Mouse (Mus musculus) spleen, embryonic (tissue): ENCODE data around the gene Dkk2.
"Not testable (repeated sequence)": the region's sequence is repeated elsewhere in the genome, so short reads cannot be mapped to it uniquely, and the experiment has no call there.

Source experiments
- CTCF ChIA-PET: fragments of 350-600 bp; sonication (Branson Sonifier 250); formaldehyde crosslinking; loops from one replicate; lab custom pipeline; 2022; lab: Charles Lee

The Dkk2 gene

DNA sequence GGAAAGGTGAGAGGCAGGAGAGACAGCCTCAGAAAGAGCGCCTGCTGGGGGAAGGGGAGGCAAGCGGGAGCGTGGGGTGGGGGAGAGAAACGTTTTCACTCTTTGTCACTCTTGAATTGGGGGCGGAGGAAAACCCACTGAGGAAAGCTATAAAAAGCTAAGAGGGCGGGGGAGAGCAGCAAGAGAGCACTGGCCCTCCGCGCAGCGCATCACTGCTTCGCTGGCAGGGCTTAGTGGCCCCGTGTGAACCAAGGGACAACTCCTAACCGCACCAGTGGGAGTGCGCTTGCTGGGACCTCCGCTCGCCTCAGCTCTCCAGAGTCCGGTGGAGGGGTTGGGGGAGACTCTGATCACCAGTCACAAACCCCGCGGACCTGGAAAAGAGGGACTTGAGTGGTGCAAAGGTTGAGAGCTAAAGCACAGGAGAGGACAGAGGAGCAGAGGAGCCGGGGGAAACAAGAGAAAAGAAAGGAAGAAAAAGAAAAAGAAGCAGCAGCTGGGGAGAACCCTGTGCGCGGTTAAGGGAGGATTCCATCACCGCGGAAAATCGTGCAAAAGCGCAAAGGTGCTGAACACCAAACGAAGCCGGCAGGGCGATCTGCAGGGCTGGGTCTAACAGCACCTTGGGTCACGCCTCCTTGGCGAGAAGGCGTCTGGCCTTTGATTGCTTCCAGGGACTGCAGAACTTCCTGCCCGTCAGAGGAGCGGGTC is at the start of gene Dkk2:
Gene Dkk2 (plus strand): TSS at position 181 of the 711 bp plus-strand sequence.
- CTCF ChIA-PET: no interaction called here

DNA sequence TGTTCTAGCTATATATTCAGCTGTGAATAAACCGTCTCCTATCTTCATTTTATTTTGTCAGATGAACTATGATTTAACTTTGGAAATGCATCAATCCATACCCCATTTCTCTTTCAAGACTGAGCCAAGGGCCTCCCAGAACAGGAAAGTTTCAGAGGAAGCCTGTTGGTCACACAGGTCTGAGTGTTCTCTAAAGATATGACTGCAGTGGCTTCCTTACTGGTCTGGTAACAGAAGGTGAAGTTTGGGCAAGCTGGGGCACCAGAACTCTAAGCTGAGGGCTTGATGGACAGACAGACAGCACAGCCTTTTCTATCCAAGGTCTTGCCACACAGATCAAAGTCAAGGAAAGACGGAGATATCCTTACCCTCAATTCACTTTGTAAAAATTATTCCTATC is 48.4 kb upstream of the Dkk2 start:
- CTCF ChIA-PET: no interaction called here

DNA sequence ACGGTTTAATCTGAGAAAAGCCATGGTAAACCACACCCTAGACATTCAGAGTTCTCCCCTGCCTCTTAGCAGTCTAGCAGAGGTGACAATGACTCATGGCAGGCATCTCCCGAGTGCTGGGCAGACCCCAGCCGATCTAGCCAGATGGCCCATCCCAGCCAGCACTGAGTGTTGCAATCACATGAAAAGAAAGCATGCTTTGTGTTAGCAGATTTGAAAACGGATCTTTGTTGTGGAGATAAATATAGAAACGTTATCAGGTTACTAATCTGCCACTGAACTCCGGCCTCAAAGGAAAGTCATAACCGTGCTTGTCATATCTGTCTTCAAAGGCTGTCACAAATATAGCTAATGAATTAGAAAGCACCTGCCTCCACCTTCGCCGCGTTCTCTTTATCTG is 47.4 kb upstream of the Dkk2 start:
- CTCF ChIA-PET: no interaction called here

DNA sequence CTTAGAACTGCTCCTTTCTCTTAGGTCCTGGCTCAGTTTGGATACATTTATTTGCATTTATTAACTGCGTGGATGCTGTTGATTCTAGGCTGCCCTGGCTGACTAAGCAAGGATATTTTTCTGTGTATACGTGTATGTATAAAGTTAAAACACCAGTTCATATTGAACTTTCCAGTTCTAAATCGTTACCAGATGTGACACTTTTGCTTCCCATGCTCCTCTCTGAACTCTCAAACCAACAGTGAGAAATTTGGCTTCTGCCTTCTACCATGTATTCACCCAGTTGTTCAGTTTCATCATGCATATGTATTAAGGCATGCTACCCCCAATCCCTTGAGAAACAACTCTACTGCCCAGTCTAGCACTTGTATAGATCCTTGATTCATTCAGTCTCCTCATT is 45.0 kb upstream of the Dkk2 start:
- CTCF ChIA-PET: no interaction called here

DNA sequence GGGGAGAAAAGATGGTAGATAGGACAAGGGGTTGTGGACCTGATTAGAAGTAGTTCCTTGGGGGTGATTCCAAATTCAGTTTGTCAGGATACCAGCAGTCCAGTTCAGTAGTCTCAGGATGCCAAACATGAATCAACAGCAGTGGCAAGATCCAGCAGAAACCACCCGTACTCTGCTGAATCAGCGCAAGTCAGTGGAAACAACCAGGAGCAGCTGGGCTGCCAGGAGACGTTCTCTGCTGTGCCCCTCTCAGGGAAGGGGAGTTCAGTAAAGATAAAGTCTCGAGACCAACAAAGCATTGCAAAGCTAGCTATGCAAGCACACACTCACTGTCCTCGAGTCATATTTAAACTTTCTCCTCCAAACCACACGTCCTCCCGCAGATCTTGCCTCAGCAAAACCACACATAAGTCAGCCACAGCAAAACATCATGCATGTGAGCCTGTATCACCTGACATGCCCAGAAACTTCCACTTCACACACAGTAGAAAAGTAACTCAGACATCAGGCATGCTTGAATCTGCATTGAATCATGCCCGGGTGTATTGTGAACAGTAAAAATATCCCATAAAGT is 34.1 kb upstream of the Dkk2 start:
- CTCF ChIA-PET: interaction anchor here (0.6 kb wide), 1 partner anchor 312 kb away, joined by 3 read pairs; no protein-coding TSS in a partner anchor

DNA sequence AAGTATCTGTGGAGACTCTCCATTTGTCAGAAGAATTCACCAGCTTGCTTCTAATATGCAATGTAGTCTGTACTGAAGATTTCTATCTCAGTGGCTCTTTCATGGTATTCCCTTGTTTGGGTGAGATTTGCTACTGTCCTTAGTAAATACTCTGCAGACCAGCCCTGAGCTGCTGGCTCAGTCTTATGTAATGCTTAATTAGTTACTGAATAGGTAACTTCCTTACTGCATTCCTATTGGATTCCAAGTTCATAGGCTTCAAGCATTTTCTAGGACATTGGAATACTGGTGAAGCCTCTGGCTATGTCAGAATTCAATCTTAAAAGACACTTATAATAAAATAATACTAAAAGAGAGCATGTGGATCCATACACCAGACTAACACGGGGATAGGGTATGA is 22.3 kb upstream of the Dkk2 start:
- CTCF ChIA-PET: not testable (repeated sequence)

DNA sequence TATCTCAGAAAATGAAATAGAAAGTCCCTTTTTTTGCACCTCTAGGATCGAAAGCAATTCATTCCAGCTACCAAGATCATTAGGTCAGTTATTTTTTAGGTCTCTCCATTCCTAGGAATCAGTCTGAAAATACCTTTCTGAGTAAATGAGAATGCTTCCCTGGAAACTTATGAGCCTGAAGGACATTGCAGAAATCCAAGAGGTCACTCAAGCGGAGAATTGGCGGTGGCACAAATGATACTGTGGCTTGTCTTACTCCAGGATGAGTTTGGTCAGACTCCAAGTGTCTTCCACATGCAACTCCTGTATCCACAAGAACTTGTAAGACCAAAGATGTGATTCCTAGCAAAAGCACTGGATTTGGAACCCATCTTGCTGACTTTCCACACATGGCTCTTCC is 21.7 kb upstream of the Dkk2 start:
- CTCF ChIA-PET: no interaction called here

DNA sequence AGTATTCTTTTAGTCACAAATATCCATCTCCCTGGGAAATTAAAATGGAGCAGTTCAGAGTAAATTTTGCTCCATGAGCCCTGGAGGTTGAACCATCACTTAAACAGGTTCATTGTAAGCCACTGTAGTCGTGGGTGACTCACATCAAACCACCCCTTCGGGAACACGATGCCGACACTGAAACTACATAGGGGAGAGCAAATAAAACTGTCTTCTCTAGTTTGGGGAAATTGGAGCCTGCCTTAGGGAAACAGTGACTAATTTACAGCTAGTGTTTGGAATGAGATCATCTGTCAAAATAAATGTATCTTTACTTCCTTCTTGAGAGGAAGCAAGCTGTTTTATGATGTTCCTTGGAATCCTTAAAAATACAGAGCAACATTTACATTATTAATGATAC is 21.1 kb upstream of the Dkk2 start:
- CTCF ChIA-PET: no interaction called here

DNA sequence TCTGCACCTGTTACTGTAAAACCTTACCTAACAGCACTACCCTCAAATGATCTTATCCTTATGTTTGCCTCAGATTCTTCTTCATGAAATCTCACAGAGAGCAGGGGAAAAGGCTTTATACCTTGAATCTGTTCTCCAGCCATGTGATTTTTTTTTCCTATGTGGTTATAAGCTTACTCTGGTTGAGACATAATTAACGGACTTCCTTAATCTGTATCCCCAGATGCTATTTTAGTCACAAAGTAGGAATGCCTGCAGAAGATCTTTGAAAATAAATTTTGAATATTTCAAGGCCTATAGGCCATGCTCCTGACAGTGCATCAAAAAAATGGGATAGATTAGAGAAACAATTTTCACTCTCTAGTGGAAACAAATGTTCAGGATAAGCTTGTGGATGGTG is 20.2 kb upstream of the Dkk2 start:
- CTCF ChIA-PET: interaction anchor here (0.7 kb wide), 1 partner anchor 14 kb away, joined by 3 read pairs; no protein-coding TSS in a partner anchor

DNA sequence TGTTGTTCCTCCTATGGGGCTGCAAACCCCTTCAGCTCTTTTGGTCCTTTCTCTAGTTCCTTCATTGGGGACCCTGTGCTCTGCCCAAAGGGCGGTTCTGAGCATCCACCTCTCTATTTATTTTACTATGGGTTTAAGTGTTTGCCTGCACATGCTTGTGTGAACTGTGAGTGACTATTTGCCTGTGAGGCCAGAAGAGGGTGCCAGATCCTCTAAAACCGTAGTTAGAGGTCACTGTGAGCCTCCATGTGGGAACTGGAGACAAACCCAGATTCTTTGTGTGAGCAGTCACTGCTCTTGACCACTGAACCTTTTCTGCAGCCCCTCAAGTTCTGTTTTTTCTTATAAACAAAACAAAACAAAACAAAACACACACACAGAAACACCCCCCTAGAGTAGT is 14.1 kb upstream of the Dkk2 start:
- CTCF ChIA-PET: no interaction called here

DNA sequence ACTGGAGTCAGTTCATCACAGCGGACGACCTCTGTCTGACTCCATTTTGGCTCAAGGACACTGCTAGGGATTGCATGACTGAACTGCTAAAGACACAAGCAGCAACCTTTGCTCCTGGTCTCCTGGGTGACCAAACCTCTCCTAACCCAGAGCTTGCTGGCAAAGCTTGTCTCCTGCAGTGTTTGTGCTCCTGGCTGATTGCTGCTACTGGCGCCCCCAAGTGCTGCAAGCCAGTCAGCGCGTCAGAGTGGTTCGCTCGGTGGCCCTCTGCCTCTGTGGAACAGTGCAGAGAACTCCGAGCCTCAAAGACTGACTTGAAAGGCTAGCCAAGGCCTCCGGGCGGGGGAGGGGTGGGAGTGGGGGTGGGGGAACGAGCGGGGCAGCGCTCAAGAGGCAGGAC is 1.1 kb upstream of the Dkk2 start:
- CTCF ChIA-PET: no interaction called here

DNA sequence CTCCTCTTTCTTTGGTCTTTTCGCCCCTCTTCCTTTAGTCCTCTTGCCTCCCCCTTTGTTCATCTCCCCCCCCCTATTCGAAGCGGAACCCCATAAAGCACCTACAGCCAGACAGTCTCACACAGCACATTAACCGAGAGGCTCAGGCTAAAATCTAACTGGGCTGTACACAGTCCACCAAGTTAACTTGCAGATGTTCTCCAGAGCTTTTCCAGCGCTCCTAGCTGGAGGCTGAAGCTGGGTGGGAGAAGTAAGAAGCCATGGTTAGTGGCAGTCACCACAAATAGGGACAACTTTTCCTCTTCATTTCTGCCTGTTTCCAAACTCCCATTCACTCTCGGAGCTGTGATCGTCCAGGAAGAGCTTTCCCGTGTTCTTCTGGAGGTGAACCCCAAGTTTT is 412 bp upstream of the Dkk2 start:
- CTCF ChIA-PET: no interaction called here

DNA sequence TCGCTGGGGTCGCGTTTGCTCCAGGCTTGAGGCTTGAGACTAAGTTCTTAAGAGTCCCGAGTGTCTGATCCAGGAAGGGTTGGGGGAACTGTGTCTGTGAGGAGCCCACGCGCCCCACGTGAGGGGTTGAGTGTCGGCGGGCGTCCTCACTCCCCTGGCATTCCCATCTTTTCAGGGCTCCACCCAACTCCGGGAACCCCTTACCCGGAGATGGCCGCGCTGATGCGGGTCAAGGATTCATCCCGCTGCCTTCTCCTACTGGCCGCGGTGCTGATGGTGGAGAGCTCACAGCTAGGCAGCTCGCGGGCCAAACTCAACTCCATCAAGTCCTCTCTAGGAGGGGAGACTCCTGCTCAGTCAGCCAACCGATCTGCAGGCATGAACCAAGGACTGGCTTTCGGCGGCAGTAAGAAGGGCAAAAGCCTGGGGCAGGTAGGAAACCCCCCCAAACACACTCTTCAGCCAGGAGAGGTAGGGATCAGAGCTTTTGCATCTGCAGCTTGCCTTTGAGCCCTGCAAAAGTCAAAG is 795 bp downstream of the Dkk2 start:
- CTCF ChIA-PET: no interaction called here

DNA sequence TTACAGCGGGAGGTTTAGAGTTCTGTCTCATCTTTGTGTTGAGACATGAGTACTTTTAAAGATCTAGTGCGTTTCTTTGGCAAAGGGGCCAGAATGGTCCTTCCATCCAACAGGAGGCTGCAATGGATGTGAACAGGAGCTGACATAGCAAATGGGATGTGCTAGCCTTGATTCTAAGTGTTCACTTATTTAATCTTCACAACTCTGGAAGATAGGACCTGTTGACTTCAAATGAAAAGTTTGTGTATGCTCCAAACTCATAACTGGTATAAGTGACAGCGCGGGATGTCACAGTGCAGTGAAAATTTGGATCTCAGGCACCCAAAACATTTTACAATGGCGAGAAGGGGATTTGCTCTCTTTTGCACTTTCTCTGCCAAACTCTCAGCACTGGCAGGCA is 1.4 kb downstream of the Dkk2 start:
- CTCF ChIA-PET: no interaction called here

DNA sequence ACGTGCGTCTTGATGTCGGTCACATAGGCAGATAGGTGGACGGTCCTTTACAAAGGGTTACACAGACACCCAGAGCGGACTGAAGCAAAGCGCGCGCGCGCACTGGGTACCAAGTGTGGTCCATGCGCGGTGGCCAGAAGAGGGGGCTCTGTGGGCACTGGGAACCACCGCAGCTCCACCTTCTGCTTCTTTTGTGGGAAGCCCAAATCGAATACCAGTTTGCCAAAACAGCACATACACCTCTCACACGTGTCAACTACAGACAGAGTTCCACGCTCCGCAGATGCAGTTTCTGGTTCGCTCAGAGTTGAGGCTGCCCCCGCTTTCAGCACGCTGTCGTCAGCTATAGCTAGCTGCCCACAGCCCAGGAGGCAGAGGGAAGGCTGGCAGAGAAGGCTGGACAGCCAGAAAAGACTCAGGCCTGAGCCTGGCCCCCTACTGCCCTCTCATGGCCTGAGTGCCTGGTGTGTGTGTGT is 2.0 kb downstream of the Dkk2 start:
- CTCF ChIA-PET: no interaction called here

DNA sequence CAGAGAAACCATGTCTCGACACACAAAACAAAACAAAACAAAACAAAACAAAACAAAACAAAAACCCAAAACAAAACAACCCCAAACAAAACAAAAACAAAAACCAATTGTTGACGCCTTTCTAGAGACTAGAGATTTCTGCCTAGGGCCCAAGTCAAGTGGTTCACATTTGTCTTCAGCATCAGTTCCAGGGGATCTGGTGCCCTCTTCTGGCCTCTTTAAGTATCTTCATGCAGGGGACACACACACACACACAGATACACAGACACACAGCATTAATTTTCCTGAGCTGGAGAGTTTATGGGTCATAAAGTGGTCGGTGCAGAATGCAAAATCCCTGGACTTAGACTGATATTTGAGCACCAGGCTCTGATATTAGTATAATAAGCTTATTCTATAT is 7.9 kb downstream of the Dkk2 start:
- CTCF ChIA-PET: no interaction called here

DNA sequence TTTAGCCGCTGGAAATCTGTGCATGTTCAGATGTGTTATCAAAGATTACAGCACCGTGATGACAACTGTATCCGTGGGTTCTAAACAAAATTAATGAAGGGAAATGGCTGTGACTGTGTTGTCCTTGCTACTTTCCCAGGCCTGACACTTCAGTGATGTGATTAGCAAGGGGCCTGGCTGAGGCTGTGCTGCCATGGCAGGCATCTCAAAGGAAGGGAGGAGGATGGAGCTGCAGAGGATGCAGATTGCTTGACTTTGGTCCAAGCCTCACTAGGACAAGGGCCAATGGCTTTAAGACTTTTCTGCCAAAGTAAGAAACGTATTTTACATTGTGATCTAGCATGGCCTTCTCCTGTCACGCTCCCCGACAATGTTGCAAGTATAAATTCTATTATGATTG is 11.2 kb downstream of the Dkk2 start:
- CTCF ChIA-PET: no interaction called here

DNA sequence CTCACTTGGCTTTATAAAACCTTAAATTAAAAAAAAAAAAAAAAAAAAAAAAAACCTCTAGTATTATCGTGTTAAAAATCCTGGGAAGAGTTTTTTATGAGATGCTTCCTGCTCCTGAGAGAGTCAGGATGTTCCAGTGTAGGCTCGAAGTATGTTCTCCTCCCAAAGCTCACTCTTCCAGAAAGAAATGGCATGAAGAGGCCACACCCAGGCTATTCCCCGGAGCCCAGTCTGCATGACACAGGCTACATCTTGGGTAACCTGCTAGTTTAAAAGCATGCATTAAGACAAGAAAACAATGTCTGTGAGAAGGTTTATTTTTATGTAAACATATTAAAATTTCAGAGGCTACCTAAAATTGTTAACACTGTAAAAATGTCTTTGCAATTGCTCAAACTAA is 15.7 kb downstream of the Dkk2 start:
- CTCF ChIA-PET: no interaction called here

DNA sequence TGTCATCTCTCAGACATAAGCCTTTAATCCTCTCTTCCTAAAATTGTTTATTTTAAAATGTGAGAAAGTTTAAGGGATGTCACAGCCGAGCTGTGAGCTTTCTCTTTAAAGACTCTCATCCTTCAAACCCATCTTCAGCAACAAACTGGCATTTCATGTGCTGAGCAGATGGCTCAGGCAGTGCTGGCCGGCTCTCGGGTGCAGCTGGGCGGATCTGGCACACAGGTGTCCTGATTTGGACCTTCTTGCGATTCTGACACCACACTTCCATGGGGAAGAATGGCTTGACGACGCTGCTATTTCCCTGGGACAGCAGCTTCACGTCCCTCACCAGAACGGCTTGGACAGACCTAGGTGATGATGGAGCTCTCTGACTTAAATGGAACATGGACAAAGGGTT is 17.9 kb downstream of the Dkk2 start:
- CTCF ChIA-PET: no interaction called here

DNA sequence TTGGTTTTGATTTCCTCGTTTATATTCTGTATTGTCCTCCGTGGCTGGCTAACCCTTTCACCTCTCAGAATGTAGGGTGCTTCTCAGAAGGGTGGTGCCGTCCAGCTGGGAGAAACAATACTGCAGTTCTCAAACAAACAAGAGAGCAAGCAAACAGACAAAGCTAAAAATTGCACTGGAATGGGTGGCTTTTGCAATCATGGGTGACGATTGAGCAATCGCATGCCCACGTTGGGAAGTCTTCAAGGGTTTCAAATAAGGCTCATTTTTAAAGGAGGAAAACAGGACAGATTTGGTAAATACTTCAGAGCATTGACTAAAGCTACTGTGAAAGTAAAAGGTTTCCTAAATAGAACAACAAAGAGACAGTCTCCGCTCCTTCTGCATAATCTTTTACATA is 18.4 kb downstream of the Dkk2 start:
- CTCF ChIA-PET: no interaction called here

DNA sequence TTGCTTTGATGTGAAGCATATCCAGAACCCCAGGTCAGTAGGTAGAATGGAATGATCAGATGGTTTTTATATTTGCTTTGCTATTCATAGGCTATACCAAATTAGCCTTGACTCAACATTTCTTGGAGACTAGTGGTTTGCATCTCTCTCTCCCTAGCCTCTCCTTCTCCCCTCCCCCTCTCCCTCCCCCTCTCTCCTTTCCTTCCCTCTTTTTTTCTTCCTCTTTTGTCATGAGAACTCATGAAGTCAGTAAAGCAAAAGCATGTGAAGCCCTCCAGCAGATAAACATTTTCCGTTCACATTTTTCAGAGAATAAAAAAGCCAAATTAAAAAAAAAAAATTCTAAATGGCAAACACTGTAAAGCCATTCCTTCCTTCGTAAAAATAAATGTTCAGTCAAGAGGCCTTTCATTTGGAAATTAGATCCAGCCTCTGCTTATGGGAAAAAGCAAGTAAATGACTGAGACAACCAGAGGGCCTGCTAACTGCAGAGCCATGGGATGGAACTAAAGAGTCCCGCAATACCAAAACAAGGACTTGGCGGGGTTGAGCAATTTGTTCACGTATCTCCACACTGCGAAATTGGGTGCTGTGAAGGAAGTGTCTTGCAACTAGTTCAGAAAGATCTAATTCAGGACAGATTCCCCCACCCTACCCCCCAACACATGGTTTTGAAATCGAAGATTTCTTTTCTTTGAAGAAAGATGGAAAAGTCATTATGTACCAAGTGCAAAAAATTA is 30.9 kb downstream of the Dkk2 start:
- CTCF ChIA-PET: no interaction called here

DNA sequence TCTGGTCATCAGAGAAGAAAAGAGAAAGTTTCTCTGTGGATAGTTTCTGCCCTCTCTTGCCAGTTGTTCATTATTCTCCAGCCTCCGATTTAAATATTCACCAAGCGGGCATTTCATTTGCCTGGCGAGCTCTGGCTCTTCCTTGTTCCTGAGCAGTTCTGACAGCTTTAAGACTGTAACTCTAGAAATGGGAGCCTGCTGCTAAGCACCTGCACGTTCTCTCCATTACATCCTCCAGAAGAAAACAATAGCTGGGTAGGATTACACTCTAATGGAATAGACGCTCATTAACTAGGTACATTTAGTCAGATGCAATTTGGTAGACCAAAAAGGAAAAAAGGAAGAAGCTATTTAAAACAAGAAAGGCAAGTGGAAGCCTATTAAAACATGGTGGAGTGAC is 36.3 kb downstream of the Dkk2 start:
- CTCF ChIA-PET: no interaction called here

DNA sequence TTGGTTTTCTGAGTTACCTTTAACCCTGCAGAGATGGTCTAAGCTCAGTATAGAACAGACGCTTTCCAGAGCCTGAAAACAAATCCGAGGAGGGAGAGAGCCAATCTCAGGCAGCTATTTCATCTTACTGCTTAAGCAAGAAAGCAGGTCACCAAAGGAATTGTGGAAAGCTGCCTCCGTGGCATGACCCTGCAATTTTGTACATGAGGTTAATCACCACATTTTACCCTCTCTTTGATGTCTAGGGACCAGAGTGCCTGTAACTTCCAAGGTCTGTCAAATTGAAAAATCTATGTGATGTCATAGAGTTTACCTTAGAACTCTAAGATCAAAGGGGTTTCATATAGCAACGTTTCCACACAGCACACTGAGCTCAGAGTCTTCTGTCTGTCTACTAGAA is 37.5 kb downstream of the Dkk2 start:
- CTCF ChIA-PET: no interaction called here
